Mouse (Mus musculus) heart, embryonic 14.5 days (tissue): ENCODE measurements around the gene Nup93. TPM values are rescaled to one million over a fixed set of nuclear protein-coding genes. Genes with fewer than 3 reads are reported as not detected.
A peak's percentile ranks its signal among the peaks of the same experiment; 100 is the strongest.

ENCODE experiments used
- ATAC-seq: fragments of 200-750 bp; cut with Nextera tagmentation; 2 replicates; pipeline ENCODE4 v1.8.0; 2017; ENCODE audit warnings: low read depth, moderate TSS enrichment; ENCODE audit not compliant: insufficient number of reproducible peaks, insufficient read depth, low FRiP score
- H3K27ac ChIP-seq, 2 experiments: fragments of 200-500 bp in 1 of 2; fragments of 300-500 bp in 1 of 2; sonication (generic) in 1 of 2; replicated peaks in 1 of 2; 2 replicates each; pipeline ENCODE4 v1.5.1; 2012 to 2014; ENCODE audit warnings: low read depth in 2 of 2, low read length in 2 of 2, control low read depth in 1 of 2, mild to moderate bottlenecking in 1 of 2, mixed read lengths in 1 of 2; ENCODE audit not compliant: control insufficient read depth in 1 of 2, insufficient read depth in 1 of 2
- H3K27me3 ChIP-seq: fragments of 300-500 bp; sonication (generic); 2 replicates; pipeline ENCODE4 v1.6.1; 2014; ENCODE audit warnings: mild to moderate bottlenecking, low read length, control low read depth; ENCODE audit not compliant: control insufficient read depth, insufficient read depth
- H3K36me3 ChIP-seq: fragments of 300-500 bp; sonication (generic); 2 replicates; pipeline ENCODE4 v1.6.1; 2014; ENCODE audit warnings: mild to moderate bottlenecking, control low read depth, low read length, mixed read lengths; ENCODE audit not compliant: control insufficient read depth, insufficient read depth
- H3K4me1 ChIP-seq, 2 experiments: fragments of 200-500 bp in 1 of 2; fragments of 300-500 bp in 1 of 2; sonication (generic) in 1 of 2; 2 replicates each; pipeline ENCODE4 v1.6.1; 2012 to 2014; ENCODE audit warnings: low read length in 2 of 2, control low read depth in 1 of 2, mixed read lengths in 1 of 2; ENCODE audit not compliant: control insufficient read depth in 2 of 2, insufficient read depth in 2 of 2
- H3K4me2 ChIP-seq: fragments of 300-500 bp; sonication (generic); 2 replicates; pipeline ENCODE4 v1.6.1; 2014; ENCODE audit warnings: mild to moderate bottlenecking, low read length
- H3K4me3 ChIP-seq, 2 experiments: fragments of 200-500 bp in 1 of 2; fragments of 300-500 bp in 1 of 2; sonication (generic) in 1 of 2; 2 replicates each; pipeline ENCODE4 v1.5.1; 2012 to 2014; ENCODE audit warnings: low read length in 2 of 2, mild to moderate bottlenecking in 2 of 2, control low read depth in 1 of 2, low read depth in 1 of 2, moderate library complexity in 1 of 2; ENCODE audit not compliant: control insufficient read depth in 1 of 2, insufficient read depth in 1 of 2
- H3K9ac ChIP-seq: fragments of 300-500 bp; sonication (generic); 2 replicates; pipeline ENCODE4 v1.6.1; 2014; ENCODE audit warnings: mild to moderate bottlenecking, low read length
- H3K9me3 ChIP-seq: fragments of 300-500 bp; sonication (generic); 2 replicates; pipeline ENCODE4 v1.6.1; 2016; ENCODE audit warnings: low read length, control low read depth; ENCODE audit not compliant: control insufficient read depth
- WGBS: fragments of 180-500 bp; shearing (Covaris S2); extraction: QIAGEN DNeasy Blood & Tissue Kit; methylation state at CpG from one replicate; pipeline ENCODE4 v1.1.7; 2014; 5-methylcytosine and 5-hydroxymethylcytosine counted together
- polyA plus RNA-seq: library from polyadenylated mRNA; unstranded; fragments of >200 nt; fragmentation: Nextera tagmentation; extraction: Ambion mirVana; gene quantifications from 2 replicates; pipeline ENCODE4 v1.2.1, GENCODE M21; 2014

Nup93 gene
- polyA plus RNA-seq, 1 experiment from 2014 or later = 56.9 TPM

GRCm38 (mm10) chr8:94189275-94190031 lies 24.9 kb upstream of the Nup93 start:
- 46% methylated on average over 13 of the region's 13 CpGs for WGBS
- H3K27ac ChIP-seq = no peak overlapping the region

GRCm38 (mm10) chr8:94191101-94191691 lies 23.2 kb upstream of the Nup93 start:
- Histone ChIP-seq H3K27me3 (peaks cover 8% of the 10 kb centered on the region; the same call in 1 of the 2 replicates), H3K4me3 (peak overlapping the region; percentile 28 to 31), H3K36me3 (no peaks in the 10 kb centered on the region), H3K4me1 (peaks cover 17 to 23% of the 10 kb centered on the region in 2 experiments), H3K9me3 (no peaks in the 10 kb centered on the region), H3K9ac (peak overlapping the region; percentile 50), H3K4me2 (peak overlapping the region; percentile 66), H3K27ac (no peak overlapping the region)
- no peak; the same call in 1 of the 2 replicates for ATAC-seq
- 24% methylated on average over 21 of the region's 21 CpGs for WGBS

More at GRCm38 (mm10) chr8:94189275-94190031, 24.9 kb upstream of the Nup93 start:
- Histone ChIP-seq H3K27me3 (peaks cover 19% of the 10 kb centered on the region), H3K4me2 (no peak overlapping the region), H3K9me3 (no peaks in the 10 kb centered on the region), H3K36me3 (no peaks in the 10 kb centered on the region), H3K9ac (no peak overlapping the region), H3K4me3 (no peak overlapping the region), H3K4me1 (peaks cover 17 to 24% of the 10 kb centered on the region in 2 experiments)
- no peak for ATAC-seq

GRCm38 (mm10) chr8:94192926-94193325 lies 21.4 kb upstream of the Nup93 start:
- Histone ChIP-seq H3K9ac (no peak overlapping the region), H3K4me1 (peaks cover 10 to 16% of the 10 kb centered on the region in 2 experiments), H3K4me2 (no peak overlapping the region), H3K36me3 (no peaks in the 10 kb centered on the region), H3K27me3 (no peaks in the 10 kb centered on the region), H3K9me3 (no peaks in the 10 kb centered on the region), H3K27ac (no peak overlapping the region), H3K4me3 (no peak overlapping the region)
- no peak for ATAC-seq
- WGBS = 80% methylated on average over 1 of the region's 1 CpGs

- Histone ChIP-seq H3K4me1 (peaks cover 5 to 9% of the 10 kb centered on the region in 2 experiments), H3K27me3 (no peaks in the 10 kb centered on the region), H3K9ac (no peak overlapping the region), H3K9me3 (no peaks in the 10 kb centered on the region), H3K27ac (no peak overlapping the region), H3K4me2 (no peak overlapping the region), H3K36me3 (no peaks in the 10 kb centered on the region), H3K4me3 (no peak overlapping the region)
- no peak for ATAC-seq
- 78% methylated on average over 7 of the region's 7 CpGs for WGBS
Observed at GRCm38 (mm10) chr8:94194591-94195223, 19.7 kb upstream of the Nup93 start.

- no peak overlapping the region for H3K4me2 ChIP-seq
- H3K9ac ChIP-seq = no peak overlapping the region
- H3K27me3 ChIP-seq = no peaks in the 10 kb centered on the region
- H3K27ac ChIP-seq = no peak overlapping the region
- ATAC-seq = no peak
- no peak overlapping the region for H3K4me3 ChIP-seq
- no peaks in the 10 kb centered on the region for H3K9me3 ChIP-seq
- H3K4me1 ChIP-seq = no peaks in the 10 kb centered on the region
- WGBS = 43% methylated on average over 10 of the region's 10 CpGs
- no peaks in the 10 kb centered on the region for H3K36me3 ChIP-seq
Observed at GRCm38 (mm10) chr8:94199202-94199869, 15.0 kb upstream of the Nup93 start.

GRCm38 (mm10) chr8:94204043-94204442 lies 10.3 kb upstream of the Nup93 start:
- H3K9me3 ChIP-seq = no peaks in the 10 kb centered on the region
- H3K27me3 ChIP-seq = no peaks in the 10 kb centered on the region
- ATAC-seq = no peak
- 51% methylated on average over 3 of the region's 3 CpGs for WGBS
- peaks cover 6 to 8% of the 10 kb centered on the region in 2 experiments; a peak in 3 of 4 replicates for H3K4me1 ChIP-seq
- no peaks in the 10 kb centered on the region for H3K36me3 ChIP-seq
- no peak overlapping the region for H3K9ac ChIP-seq
- no peak overlapping the region for H3K4me3 ChIP-seq
- H3K4me2 ChIP-seq = no peak overlapping the region
- no peak overlapping the region for H3K27ac ChIP-seq

- 0 out of 2 replicates have a peak, but pooled peaks have one; percentile 15 for ATAC-seq
- 15% methylated on average over 5 of the region's 5 CpGs for WGBS
- Histone ChIP-seq H3K27me3 (no peaks in the 10 kb centered on the region), H3K4me1 (peaks cover 6 to 11% of the 10 kb centered on the region in 2 experiments; a peak in 3 of 4 replicates), H3K36me3 (no peaks in the 10 kb centered on the region), H3K9me3 (no peaks in the 10 kb centered on the region), H3K27ac (no peak overlapping the region), H3K9ac (no peak overlapping the region), H3K4me3 (no peak overlapping the region), H3K4me2 (no peak overlapping the region)
Observed at GRCm38 (mm10) chr8:94205736-94206135, 8.6 kb upstream of the Nup93 start.
